Mouse (Mus musculus): ENCODE measurements at regions not wholly inside any gene's neighbourhood (a gene's known extent, or its start where the extent isn't known, plus 50 kb on each side); places are given as distances from the start of the nearest gene placed in this dataset.

DNA sequence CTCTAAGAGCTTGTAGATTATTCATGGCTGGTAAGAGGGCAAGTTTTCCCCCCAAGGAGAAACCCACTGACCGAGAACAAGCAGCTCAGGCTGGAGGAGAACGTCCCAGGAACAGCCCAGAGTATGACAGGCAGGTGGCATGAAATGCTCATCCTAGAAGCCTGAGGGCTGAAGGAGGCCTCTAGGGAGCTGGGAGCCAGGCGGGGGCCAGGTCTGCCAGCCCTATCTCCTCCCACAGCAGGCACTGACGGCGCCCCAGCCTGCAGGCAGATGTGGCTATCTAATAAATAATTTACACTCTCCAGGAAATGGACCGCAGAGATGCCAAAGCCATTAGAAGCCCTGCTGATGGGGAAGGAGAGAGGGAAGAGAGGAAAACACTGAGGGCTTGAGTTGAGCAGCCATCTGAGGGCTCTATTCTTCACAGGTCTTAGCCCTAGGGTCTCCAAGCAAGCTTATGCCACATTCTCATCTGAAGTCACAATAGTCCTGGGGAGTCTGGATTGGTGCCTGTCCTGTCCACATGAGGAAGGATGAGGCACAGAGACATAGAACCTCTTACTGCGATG, 176.1 kb downstream of the Mycn start:
- no peak for DNase-seq (ENCODE audit: low spot score in 2 of 2)

DNA sequence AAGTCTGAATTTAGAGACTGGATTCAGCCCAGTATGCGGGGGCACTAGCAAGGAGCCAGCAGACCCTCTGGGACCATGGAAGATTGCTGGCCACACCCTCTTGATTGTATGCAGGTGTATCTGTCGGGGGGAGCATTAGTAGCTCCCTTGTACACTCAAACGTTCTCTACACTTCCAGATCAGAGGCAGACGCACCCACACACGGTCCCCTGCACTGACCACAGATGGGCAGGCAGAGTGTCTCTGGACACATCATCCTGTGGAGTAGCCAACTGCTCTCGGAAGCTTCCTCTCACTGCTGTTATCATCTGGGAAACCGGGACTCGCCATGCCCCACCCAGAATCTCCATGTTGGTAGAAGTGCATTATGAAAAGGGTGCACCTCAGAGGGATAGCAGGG, 176.7 kb downstream of the Mycn start:
- no peak for DNase-seq (ENCODE audit: low spot score in 2 of 2)

DNA sequence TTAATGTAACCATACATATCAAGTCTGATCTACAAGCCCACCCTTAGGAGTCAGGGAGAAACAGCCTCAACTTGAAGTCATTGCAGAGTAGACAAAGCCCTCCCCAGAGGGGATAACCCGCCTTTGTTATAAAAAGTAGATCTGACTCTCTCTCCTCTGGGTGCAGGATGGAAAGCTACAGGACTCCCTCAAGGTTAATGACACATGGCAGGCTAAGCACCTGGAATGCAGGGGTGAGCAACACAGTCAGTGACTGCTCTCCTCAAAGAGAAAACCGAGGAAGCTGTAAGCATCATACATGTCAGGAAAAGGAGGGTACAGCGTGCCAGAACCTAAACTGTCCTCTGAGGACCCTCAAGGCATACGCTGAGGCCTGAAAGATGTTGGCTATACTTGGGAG, 177.1 kb downstream of the Mycn start:
- no peak for DNase-seq (ENCODE audit: low spot score in 2 of 2)

DNA sequence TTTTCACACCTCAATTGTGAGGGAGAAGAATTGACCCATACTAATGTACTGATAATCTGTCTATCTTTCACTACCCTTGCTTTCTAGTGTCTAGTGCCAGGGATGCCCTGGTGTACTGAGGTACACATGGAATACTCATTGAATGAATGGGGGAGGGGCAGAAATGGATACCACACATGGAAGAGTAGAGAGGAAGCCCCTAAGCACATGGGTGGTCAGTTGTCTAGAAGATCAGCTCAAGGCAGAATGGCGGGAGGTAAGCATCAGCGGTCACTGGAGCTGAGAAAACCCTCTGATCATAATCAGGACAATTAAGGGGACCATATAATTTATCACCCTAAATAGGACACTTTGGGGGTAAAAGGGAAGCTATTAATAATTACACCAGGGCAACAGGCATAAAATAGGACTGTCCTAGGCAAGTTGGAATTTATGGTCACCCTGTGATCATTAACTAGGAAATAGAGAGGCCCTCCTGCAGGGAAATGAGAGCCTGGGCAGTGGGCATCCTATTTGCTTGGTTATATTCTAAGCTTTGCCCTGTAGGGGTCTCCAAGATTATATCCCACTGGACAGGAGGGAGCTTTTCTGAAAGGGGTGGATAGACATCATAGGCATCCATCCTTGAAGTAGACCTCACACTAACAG, 185.3 kb downstream of the Mycn start:
- DNase-seq (ENCODE audit: low spot score in 2 of 2), result no peak

DNA sequence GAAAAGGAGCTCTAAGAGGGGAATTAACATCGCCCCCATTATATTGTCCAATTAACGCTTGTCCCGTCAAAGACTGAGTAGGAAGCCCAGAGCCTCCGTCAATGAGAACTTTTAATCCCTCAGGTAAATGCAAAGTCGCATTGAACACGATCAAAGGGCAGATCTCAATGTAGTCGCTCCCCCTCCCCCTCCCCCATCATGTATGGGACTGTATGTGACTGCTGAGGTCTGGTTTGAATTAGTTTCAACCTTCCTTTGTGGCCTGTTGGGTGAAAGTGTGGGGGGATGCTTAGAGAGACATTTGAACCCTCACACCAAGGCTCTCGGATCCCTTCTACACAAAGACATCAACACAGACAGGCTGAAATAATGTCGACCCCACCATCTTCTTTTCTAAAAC, 187.9 kb downstream of the Mycn start:
- DNase-seq (ENCODE audit: low spot score in 2 of 2), result no peak

DNA sequence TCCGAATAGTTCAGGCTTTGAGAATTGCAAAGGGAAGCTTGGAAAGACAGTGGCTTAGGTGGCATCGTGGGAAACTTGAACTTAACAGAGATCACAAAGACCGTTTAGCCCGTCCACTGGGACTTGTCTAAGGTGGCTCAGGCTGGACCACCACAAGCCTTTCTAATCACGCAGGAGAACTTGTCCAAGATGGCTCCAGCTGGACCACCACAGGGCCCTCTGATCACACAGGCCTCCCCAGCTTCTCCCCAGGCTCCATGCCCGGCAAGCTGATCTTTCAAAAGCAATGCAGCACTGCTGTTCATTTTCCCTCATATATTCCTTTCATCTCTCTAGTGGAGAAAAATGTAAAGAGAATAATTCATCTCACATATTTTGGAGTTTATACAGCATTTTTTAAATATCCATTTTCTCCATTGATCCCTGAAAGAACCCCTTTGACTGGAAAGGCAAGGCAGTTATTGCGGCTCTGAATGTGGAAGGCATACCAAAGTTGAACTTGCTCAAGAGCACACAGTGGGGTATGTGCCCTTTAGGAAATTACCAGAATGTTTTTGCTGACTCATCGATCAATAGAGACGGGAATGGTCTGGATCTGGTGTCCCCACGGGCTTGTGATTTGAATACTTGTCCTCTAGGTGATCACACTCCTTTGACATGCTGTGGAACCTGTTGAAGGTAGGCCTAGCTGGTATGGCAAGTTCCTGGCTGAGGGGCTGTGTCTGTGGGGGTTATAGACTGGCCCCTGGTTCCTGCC, 189.9 kb downstream of the Mycn start:
- DNase-seq (ENCODE audit: low spot score in 2 of 2), result no peak

DNA sequence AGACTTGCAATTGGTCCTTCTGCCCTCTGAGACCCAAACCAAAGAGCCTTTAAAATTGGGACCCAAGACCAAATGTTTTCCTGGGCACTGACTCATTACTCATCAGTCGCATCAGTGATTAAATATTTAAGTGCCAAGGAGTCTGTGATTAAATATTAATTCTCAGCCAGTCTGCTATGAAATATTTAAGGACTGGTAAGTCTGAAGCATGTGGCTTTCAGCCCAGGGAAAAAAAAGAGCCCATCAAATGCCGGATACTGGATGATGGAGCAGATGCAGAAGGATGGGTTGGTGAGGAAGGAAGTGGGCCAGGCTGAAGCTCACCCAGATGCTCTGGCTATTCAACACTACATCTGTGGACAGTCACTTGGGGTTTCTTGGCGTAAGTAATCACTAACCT, 192.0 kb downstream of the Mycn start:
- DNase-seq (ENCODE audit: low spot score in 2 of 2), result no peak

DNA sequence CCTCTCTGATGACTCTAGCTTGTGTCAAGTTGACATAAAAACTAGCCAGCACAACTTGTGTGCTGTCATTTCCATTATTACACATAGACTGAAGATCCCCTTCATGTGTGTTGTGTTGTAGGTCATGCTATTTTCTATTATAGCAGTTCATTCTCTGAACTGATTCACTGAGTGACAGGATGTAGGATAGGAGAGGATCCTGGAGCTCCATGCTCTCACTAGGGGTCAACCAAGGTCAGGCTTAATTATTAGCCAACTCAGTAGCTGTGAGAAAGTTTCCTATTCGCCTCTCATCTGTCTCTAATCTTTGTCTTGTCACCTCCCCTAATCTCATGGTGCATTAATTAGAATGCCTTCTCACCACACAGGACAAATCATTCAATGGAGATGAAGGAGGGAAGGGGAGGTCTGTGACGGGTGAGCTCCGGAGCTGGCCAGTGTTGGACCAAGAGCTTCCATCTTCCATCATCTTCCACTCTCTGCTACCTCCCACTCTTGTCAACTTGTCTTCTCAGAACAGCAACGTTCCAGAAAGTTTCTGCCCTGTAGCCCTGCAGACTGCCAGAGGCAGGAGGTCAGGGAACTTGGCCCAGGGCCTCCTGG, 194.8 kb downstream of the Mycn start:
- DNase-seq (ENCODE audit: low spot score in 2 of 2), result no peak

DNA sequence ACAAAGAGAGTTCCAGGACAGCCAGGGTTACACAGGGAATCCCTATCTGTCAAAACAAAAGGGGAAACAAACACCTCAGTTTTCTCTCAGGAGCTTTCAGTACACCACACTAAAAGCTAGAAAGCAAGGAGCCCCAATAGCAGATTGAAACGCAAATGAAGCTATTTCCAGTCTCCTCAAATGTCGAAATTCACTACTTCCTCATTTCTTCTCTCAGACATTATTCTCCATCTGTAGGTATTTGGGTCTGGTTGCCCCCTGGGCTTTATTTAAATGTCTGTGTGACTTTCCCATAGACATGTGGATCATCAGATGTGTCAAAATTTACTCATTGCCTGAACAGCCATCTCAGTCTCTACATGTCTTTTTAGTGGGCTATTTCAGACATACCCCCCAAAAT, 197.2 kb downstream of the Mycn start:
- DNase-seq (ENCODE audit: low spot score in 2 of 2), result no peak

DNA sequence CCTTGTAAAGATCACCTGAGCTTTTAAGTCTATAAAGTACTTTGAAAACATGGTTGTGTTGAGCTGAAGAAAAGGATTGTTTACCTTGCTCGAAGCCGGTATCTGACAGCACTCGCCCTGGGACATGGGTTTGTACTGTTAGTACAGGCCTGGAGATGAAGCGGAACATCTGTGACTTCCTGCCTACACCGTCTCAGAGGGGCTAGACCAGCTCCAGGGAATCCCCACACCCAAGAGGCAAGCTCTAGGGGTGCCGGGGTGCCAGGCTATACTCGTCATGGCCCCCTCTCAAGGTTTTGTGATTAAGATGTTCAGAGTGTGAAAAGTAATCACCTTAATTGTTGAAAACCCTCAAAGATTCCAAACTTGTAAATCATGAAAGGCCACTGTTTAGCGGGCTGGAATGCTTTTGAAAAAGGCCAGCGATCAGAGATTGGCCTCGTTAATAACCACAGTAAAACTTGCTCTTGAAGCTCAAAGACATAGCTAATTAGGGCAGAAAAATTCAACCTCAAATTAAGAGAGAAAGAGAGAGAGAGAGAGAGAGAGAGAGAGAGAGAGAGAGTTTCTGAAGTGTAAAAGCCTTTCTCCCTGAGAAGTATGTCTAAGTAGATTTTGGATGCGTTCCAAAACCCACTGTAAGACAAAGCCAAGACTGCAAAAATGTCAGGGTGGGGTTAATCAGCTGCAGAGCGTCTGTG, 202.9 kb downstream of the Mycn start:
- no peak for DNase-seq (ENCODE audit: low spot score in 2 of 2)

DNA sequence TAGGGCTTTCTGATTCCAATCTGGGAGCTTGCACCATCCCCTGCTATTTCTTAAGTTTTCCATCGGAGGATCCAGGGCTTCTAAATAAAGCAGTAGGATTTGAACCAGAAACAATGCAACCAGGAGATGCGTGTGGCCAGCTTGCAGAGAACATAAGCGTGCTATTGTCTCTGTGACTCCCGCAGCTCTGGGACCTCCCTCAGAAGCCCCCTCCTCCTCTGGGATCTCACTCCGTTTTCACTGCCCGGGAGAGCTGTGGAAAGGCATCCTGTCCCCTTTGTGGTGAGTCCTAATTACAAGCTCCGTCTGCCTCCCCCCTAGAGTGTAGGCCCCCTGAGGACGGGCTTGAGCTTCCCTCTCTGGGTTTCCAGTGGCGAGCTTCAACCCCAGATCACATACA, 215.9 kb downstream of the Mycn start:
- no peak for DNase-seq (ENCODE audit: low spot score in 2 of 2)

DNA sequence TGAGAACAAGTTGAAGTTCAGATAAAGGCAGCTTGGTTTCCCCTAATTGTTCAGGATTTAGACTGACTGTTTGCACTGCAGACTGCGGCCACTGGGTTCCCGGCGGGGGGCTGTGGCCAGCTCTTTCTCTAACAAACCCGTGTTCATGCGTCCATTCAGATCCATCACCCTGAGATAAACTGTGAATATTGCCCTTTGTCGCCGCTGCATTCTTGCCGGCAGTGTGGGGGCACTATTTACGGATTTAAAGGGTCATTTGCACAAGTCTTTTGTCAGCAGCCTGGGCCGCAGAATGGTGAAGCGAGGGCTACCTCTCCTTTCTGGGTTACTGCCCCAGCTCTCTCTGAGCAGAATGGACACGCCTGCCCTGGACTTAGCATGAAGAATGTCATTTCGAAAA, 216.6 kb downstream of the Mycn start:
- DNase-seq (ENCODE audit: low spot score in 2 of 2), result no peak

DNA sequence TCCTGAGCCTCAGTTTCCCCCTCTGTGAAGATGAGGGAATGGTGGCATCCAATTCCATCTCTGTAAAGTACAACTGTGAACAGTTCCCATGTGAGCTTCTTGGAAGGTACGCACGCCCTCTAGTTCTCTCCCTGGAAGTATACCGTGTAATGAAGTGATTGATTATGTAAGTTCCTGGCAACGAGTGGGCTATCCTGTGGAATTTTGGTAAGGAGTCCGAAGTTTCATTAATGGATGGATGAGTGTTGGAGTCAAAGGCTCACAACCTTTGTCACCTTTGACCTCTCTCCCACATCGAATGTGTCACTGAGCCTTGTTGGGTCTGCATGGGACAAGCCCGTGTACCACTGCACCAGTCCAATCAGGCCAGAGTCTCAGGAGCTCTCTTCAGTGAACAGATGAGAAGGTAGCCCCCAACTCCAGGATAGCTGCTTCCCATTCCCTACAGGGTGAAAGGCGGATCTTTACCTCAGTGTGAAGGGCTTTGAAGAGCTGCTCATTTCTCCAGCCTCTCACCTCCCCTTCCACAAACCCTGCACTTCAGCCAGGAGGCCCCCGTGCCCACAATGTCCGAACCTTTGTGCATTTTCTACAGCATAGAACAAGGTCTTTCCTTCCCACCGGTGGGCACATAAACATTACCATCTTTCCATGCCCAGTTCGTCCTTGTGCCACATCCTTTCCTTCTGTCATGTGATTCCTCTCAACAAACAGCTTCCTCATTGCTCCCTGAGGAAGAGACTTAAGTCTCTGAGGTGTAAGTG, 217.8 kb downstream of the Mycn start:
- no peak for DNase-seq (ENCODE audit: low spot score in 2 of 2)

DNA sequence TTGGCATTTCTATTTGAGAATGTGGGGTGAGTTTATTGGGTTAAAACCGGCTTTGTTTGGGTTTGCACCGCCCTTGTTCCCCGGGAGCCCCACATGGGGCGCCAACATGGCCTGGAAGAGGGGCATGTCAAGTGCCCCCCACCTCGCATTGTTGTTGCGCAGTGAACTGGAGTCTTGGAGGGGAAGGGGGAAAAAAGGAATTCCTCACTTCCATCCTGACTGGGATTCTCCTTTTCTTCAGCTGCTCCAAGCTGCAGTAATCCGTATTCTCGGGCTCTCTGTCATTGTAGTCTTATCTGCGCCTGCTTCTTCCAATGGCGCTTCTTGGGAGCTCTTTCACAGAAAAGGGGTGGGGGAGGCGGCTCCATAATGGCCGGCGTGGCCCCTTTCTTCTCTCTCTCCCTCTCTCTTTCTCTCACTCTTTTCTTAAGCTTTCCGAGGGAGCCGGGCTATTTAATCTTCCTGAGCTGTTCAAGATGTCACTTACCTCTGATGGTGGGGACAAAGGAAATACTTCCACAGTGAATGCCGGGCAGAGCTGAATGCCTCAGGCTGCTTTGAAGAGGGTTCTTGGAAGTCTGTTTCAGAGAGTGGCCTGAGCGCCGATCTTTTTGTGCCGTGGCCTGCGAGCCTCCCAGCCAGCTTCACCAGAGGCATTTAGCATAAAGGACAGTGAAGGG, 218.6 kb downstream of the Mycn start:
- no peak for DNase-seq (ENCODE audit: low spot score in 2 of 2)

DNA sequence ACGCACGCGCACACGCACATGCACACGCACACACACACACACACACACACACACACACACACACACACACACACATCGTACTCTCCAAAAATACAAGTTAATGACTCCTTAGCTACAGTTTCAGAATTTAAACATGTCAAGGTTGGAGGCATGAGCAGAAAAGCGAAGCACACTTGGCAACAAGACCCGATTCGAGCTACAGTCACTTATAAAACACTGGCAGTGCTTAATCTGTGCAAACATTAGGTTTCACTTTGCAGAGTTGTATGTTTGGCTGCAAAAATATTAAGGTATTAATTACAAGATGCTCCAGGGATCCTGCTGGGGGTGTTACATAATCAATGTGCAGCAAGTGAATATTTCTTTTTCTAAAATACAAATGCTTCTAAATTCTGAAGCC, 225.0 kb downstream of the Mycn start:
- no peak for DNase-seq (ENCODE audit: low spot score in 2 of 2)

DNA sequence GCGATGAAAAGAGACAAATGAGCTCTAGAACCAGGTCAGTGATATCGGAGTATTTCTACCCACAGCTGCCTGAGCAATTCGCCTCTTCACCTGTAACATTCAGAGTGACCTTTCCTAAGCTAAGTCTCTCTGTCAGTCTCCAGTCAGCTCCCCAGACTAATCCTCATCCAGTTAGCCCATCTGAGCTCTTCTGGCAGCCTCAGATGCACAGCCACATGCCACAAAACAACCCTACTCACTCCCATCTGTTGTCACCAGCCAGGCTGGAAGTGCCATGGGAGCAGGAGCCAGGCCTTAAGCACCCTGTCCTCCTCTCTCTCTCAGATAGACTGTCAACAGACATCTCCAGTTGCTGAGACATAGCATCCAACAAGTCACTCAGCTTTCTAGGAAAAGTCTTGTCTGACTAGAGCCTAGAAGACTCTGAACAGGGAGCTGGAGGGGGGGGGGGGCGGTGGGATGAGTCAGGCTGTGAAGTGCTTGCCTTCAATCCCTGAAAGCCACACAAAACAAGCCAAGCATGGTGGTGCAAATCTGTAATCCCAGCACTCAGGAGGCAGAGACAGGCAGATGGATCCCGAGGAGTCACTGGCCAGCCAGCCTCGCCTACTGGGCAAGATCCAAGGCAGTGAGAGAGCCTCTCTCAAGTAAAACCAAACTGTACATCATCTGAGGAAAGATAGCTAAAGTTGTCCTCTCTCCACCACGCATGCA, 225.6 kb downstream of the Mycn start:
- no peak for DNase-seq (ENCODE audit: low spot score in 2 of 2)

DNA sequence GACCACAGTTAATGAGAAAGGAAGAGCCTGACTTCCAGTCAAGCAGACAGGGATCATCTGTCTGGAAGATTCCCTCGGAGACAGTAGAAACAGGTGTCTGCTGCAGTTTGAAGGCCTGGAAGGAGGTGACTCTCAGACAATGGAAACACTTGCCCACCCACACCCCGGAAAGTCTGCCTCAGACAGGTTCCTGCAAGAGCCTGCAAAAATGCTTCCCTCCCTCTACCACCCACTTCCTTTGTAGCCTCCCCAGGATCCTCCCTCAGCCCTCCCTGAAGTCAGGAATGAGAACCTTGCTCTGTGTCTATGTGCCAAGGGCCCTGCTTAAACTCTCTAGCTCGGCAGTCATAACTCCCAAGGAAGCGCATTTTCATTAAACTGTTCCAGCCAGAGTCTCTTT, 226.2 kb downstream of the Mycn start:
- no peak for DNase-seq (ENCODE audit: low spot score in 2 of 2)

DNA sequence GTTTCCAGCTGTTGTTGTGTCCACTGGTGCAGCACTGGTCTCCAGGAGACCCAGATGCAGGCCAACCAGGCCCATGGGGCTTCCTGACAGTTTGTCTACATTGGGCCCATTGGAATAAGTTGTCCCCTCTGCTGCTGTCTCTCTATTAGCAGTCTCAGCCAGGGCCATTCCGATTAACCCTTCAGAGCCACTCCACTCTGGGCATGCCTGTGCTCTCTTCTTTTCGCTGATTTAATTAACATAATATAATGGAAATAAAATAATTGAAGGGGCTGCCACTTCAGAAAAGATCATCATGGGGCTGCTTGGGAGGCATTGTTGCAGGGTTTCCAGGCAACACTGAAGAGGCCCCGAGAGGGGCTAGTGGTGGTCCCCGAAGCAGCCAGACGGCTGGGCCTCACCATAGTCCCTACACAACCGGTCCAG, 231.5 kb downstream of the Mycn start:
- no peak for DNase-seq (ENCODE audit: low spot score in 2 of 2)

DNA sequence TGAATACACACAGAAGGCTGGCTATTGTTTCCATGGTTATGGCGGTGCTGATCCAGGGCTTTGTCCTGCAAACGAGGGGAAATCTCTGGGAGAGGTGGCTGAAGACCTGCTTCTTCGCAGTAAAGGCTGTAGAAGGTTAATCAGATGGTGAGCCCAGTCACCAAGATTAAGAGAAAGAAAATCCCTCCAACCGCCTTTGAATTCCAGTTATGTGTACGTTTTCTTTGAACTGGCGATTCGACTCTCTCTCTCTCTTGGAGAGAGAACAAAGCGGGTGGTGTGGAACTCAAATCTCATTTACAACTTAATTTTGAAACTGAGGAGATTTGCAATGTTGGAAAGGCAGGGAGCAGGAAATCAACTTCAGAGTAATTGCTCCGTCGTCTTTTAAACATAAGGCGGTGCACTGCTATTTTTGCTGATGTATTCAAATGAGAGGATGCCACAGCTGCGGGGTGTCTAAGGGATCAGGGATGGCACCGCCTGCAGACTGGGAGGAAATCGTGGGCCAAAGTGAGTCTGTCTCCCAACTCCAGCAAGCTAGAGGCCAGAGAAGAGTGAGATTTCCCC, 232.7 kb downstream of the Mycn start:
- DNase-seq (ENCODE audit: low spot score in 2 of 2), result no peak

DNA sequence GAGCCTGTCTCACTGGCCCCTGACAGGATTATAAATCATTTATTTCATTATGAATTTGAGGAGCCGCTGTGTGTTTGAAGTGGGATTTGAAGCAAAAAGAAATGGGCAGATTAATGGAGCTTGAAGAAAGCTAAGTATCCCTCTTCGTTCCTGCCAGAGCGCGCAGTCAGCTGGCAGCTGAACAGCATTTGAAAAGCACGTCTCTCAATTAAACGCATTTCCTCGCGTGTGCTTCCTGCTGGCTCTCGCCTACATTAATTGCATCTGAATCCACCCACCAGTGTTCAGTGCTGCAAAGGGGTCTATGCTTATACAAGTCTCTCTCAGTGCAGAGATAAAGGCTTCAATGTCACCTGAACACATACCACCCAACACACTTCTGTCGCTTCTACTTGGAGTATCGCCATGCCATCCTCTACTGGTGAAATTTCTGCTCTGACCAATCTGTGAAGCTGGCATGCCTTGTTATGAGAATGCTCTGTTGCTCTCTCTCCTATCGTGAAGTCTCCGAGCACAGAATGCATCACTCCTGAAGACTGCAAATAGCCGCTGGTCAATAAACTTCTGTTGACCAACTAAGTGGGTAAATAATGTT, 235.3 kb downstream of the Mycn start:
- DNase-seq (ENCODE audit: low spot score in 2 of 2), result no peak
